Mouse (Mus musculus): ENCODE data around the gene Ube2i.
"Not testable (repeated sequence)": the region's sequence is repeated elsewhere in the genome, so short reads cannot be mapped to it uniquely, and the experiment has no call there.

Ube2i gene

GRCm38 (mm10) chr17:25253760-25254159 is 20.7 kb downstream of the Ube2i start:
- DNase-seq (ENCODE audit: low spot score in 2 of 2), result peak in 1 of 2 experiments; percentile 38

DNA sequence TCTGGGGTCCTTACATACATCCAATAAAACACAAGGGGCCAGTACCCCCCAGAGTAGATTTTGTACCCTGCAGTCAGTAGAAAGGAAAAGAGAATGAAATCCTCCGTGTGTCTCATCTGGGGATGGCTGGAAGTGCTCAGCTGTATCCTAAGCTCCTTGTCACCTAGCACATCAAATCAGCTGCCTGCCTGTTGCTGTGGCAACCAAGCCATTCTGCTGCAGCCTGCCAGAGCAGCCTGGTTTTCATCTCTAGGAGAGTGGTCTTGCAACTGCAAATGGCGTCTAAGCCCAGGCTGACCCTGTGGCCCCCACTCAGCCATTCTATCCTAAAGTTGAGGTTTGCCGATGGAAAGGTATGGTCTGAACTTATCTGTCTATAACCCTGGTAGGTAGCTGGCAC is 21.8 kb downstream of the Ube2i start:
- DNase-seq (ENCODE audit: low spot score in 2 of 2), result no peak

- DNase-seq (ENCODE audit: low spot score in 2 of 2), result no peak
Observed at GRCm38 (mm10) chr17:25250181-25250835, 24.1 kb downstream of the Ube2i start.

- no peak for DNase-seq (ENCODE audit: low spot score in 2 of 2)
Observed at GRCm38 (mm10) chr17:25248033-25248750, 26.2 kb downstream of the Ube2i start.

GRCm38 (mm10) chr17:25244239-25244638 is 30.2 kb downstream of the Ube2i start:
- DNase-seq (ENCODE audit: low spot score in 2 of 2), result no peak

DNA sequence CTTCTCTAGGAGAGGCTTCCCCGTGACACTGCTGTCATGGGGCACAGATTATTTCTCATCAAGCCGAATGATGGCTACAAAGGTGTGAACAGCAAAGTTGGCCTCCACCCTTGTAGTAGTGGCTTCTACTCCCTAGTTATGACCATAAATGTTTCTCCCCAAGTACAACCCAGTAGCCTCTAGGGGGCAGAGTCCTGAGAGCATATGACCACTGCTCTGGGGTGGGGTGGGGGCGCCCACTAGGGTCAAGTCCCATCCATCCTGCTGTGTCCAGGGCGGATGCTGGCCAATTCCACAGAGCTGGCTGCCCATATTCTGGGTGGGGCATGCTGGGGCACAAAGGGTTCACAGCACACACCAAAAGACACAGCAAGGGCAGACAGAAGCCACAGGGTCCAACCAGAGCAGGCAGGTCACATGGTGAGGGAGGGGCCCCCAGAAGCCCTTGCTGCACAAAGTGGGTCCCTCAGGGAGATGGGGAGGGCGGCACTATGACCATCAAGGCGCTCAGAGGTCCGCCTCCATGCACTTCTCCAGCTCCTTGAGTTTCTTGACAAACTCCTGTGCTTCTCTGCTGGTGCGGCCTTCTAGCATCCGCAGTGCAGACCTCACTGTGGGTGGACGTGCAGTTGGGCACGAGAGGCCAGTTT is 31.2 kb downstream of the Ube2i start:
- DNase-seq (ENCODE audit: low spot score in 2 of 2), result no peak

DNA sequence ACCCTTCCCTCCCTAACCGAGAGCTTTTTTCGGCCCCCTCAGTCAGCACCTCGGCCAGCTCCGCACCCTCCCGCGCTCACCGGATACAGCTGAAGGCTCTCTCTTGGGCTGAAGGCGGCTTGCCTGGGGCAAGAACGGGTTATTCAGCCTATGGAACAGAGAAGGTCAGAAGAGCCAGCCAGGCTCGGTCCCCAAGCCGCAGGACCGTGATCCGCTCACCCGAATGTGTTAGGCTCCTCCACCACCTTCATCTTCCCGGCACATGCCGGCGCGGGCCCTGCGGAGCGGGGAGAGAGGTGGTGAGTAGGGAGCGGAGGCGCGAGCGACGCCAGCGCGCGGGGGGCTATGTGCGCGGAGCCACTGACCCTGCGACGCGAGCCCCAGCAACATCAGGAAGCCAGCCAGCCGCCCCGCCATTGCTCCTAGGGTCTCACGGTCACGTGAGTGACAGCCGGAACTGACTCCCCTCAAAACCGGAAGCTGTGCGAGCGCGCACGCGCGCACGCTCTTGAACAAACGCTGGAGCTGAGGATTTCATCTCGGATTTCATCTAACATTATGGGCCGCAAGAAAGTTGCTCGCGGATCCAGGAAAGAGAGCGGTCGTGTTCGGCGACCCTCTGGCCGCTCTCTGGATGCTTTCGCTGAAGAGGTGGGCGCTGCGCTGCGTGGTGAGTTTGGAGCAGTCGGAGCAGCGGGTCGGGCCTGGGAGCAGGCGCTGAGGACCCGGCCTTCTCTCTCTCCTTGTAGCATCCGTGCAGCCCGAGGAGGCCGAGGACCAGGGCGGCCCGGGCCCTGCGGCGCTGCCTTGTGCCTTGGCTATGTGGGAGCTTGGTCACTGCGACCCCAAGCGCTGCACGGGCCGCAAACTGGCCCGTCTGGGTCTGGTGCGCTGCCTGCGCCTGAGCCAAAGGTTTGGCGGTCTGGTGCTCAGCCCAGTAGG is 34.5 kb downstream of the Ube2i start, which contains the start of the genes Gnptg and Tsr3:
TSS of gene Gnptg (minus strand) at position 430 of the 942 bp plus-strand sequence.
TSS of gene Tsr3 (plus strand) at position 476 of the 942 bp plus-strand sequence.
- peak; percentile 84 to 86 for DNase-seq (ENCODE audit: low spot score in 2 of 2)

DNA sequence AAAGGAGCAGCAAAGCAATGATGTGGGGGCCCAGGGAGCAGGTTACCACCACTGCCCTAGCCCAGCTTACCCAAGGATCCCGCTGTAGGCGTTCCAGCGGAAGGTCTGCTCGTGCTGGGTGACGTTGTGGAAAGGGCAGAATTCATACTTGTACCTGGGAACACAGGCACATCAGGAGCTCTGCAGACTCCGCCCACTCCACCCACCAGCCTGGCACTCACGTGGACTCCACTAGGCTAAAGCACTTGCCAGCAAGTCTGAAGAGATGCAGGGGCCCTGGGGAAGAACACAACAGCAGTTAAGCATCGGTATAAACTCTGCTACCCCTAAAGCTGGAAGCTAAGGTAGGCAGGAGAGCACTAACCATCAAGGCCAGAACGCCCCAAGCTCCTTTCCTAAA is 38.8 kb downstream of the Ube2i start:
- DNase-seq (ENCODE audit: low spot score in 2 of 2), result no peak

DNA sequence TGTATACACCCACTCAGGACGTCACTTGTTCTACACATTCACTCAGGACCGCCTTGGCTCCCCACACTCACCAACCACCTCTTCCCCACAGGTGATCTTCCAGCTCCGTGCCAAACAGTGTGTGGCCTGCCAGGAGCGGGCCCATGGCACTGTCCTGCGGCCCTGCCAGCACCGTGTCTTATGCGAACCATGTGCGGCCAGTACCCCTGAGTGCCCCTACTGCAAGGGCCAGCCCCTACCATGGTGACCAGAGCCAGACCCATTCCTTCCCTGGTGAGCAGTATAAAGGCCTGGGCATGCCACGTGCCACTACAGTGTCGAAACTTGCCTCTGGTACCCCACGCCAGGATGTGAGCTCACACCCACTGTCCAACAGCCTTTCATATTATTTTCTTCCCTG is 42.8 kb downstream of the Ube2i start:
- not testable (repeated sequence) for DNase-seq (ENCODE audit: low spot score in 2 of 2)

DNA sequence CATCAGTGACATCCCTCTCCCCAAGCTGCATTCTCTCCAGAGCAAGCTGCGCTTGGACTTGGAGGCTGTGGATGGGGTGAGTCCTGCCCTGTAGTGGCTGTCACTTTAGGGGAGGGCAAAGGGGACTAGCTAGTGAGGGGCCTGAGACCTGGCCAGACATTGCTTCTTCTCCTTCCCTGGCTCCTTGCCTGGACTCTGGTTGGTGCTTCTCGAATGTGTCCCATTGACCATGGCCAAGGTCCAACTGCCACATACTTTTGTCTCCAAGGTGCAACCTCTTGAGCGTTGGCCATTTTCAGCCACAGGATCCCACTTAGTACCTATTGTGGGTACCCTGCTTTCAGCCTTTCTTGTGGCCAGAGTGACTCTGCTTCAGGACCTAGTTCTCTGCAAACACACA is 43.7 kb downstream of the Ube2i start:
- no peak for DNase-seq (ENCODE audit: low spot score in 2 of 2)

GRCm38 (mm10) chr17:25230014-25230655 is 44.3 kb downstream of the Ube2i start:
- DNase-seq (ENCODE audit: low spot score in 2 of 2), result not testable (repeated sequence)

- DNase-seq (ENCODE audit: low spot score in 2 of 2), result no peak
Observed at GRCm38 (mm10) chr17:25227991-25228390, 46.4 kb downstream of the Ube2i start.

- no peak for DNase-seq (ENCODE audit: low spot score in 2 of 2)
Observed at GRCm38 (mm10) chr17:25225659-25226058, 48.8 kb downstream of the Ube2i start.

DNA sequence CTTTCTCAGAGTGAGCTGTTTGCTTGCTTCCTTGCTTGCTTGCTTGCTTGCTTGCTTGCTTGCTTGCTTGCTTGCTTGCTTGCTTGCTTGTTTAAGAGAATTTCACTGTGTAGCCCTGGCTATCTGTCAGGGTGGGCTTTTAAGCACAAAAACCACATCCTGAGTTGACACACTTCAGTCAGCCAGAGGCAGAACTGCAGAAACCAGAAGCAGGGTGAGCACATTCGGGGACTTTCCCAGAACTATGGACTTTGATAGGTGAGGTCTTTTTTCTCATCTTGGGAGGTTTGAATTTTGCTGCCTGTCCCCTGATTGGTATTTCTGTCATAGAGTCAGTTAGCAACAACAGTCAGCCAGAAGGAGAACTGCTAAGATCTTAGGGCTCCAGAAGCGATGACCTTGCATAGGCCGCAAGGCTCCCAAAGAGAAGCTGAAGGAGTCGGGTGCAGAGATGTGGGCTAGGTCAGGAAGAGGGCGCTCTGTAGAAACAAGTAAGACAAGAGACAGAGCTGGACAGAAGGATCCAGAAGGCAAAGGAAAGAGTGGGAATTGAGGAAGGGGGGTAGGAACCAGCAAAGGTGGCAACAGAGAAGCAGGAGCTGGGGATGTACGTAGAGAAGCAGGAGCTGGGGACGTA is 49.7 kb downstream of the Ube2i start:
- DNase-seq (ENCODE audit: low spot score in 2 of 2), result no peak

- DNase-seq (ENCODE audit: low spot score in 2 of 2), result no peak
Observed at GRCm38 (mm10) chr17:25222951-25223601, 51.3 kb downstream of the Ube2i start.

- peak; percentile 42 to 44 for DNase-seq (ENCODE audit: low spot score in 2 of 2)
Observed at GRCm38 (mm10) chr17:25222504-25222940, 51.9 kb downstream of the Ube2i start.

DNA sequence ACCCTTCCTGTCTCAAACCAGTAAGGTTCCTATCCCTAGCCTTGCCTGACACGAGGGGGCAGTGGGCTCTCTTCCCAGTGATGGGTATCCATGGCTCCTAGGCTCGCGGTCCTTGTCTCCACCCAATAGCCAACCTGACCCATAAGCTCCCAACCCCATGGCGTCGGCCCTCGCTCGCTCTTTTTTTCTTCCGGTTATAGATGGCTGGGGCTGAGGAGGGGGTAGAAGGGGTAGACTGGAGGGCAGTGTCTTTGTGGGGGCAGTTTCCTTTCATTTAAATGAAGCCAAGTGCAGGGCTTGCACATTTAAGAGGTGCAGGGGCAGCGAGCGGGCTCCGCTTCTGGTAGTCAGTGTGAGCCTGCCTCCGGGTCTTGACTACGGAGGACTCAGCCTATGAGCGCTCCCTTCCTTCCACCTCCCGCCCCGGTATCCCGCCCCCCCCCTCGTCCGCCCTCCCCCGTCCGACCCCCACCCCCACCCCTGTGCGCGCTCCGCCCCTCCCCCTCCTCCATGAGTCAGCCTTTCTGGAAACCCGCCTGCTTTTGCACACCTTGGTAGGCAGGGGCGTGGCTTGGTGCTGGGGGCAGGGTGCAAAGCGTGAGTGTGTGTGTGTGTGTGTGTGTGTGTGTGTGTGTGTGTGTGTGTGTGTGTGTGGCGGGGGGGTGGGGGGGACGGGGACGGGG is 52.5 kb downstream of the Ube2i start:
- DNase-seq (ENCODE audit: low spot score in 2 of 2), result peak; percentile 44 to 54

GRCm38 (mm10) chr17:25220746-25221145 is 53.7 kb downstream of the Ube2i start:
- no peak for DNase-seq (ENCODE audit: low spot score in 2 of 2)
